Mouse (Mus musculus) left cerebral cortex, postnatal 4 days (tissue): ENCODE results near the gene Cmtm2a. TPM values are rescaled to one million over a fixed set of nuclear protein-coding genes. Genes with fewer than 3 reads are reported as not detected.
"Not testable (repeated sequence)": the region's sequence is repeated elsewhere in the genome, so short reads cannot be mapped to it uniquely, and the experiment has no call there.

Experiments used
- DNase-seq: peaks from one replicate; pipeline ENCODE4 v3.0.0-alpha.2; 2022
- intact Hi-C: fragments of 180-260 bp; cut with DNase I; formaldehyde crosslinking; loops from one replicate; pipeline ENCODE4 v1.15.1; 2025
- total RNA-seq, 2 experiments: library from RNA; stranded (reverse); gene quantifications; 2 replicates each; pipeline ENCODE4 v1.2.3; 2021

Gene Cmtm2a
- not detected for total RNA-seq

DNA sequence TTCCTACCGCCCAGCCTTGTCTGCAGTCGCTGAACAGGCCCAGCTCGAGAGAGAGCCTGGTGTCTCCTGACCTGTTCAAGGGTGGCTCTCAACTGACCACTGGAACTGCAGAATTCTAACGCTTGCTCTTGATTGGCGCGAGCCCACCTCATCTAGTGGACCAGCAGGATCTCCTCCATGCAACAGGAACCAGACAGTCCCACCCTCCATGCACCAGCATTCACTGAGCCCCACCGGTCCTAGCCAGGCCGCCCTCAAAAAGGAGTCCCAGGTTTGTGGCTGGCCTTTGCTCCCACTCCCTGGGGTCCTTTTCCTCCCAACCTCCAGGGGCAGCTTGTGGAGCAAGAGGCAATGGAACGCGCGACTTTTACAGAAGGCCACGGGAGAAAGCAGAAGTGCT is at the start of gene Cmtm2a:
Cmtm2a (minus strand) TSS at position 101 of the 400 bp plus-strand sequence.
- intact Hi-C loops, DNase-seq: not testable (repeated sequence)

DNA sequence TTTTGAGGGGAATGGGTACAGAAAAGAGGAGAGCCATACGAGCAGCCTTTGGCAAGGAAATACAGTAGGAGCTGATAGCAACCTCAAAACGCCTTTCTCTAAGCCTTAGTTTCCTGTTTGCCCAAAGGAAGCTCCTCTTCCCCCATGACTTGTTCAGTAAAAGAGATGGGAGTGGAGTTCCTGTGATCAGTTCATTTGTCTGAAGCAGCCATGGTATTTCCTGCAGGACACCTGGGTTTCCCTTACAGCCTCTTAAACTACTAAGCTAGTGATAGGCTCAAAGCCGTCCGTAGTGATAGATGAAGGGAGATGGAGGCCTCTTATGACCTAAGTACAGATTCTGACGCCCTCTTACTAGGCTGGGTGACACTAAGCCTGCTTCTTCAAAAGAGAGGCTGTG is 49.4 kb upstream of the Cmtm2a start:
- intact Hi-C loops = loop anchor here (5.0 kb wide), 1 partner anchor 100 kb away; the partner anchor contains the start of gene Dync1li2
- no peak for DNase-seq

GRCm38 (mm10) chr8:104341678-104342077 is 48.7 kb upstream of the Cmtm2a start:
- intact Hi-C loops = loop anchor here (5.0 kb wide), 1 partner anchor 101 kb away; the partner anchor contains the start of gene Dync1li2

GRCm38 (mm10) chr8:104341106-104341561 is 48.2 kb upstream of the Cmtm2a start:
- intact Hi-C loops = loop anchor here (5.0 kb wide), 1 partner anchor 101 kb away; the partner anchor contains the start of gene Dync1li2
- peak; percentile 81 for DNase-seq

More at GRCm38 (mm10) chr8:104341678-104342077, 48.7 kb upstream of the Cmtm2a start:
- no peak for DNase-seq

- intact Hi-C loops = loop anchor here (5.0 kb wide), 1 partner anchor 102 kb away; the partner anchor contains the start of gene Dync1li2
- DNase-seq = peak; percentile 84
Measured at GRCm38 (mm10) chr8:104340233-104341105, 47.5 kb upstream of the Cmtm2a start.

GRCm38 (mm10) chr8:104339983-104340232 is 46.9 kb upstream of the Cmtm2a start:
- intact Hi-C loops = loop anchor here (5.0 kb wide), 1 partner anchor 102 kb away; the partner anchor contains the start of gene Dync1li2
- DNase-seq = no peak

DNA sequence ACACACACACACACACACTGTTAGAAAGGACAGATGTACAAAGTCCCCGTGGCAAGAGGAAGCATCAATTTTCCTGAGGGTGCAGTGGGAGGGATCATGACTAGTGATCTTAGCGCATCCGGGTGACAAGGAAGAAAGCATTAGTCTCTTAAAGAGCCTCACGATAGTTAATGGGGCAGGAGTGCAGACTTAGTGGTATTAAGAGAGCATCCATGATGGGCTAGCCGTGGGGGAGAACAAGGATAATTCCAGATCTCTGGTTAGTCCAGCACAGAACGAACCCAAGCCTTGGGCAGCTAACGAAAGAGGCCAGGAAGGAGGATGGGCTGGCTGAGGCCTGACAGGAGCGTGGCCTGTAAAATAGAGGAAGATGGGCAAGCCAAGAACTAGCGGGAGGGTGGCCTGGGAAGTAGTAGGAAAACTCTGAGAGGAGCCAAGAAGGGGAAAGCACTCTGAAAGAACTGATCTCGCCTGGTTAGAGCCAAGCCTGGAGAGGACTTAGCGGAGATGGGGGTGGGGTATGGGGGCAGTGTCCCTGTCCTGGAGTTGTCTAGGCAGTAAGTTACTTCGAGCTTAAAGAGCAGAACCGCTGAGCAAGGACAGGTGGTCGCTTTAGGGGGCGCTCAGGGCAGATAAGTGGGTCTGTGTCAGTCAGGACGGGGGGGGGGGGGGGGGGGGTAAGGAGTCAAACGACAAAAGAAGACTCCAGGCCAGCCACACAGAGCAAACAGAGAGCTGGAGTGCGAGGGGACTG is 46.4 kb upstream of the Cmtm2a start, which contains the start of gene Cmtm3:
Cmtm3 (plus strand) TSS at position 182 of the 754 bp plus-strand sequence.
- peak; percentile 59 for DNase-seq
- intact Hi-C loops = no loop called here

DNA sequence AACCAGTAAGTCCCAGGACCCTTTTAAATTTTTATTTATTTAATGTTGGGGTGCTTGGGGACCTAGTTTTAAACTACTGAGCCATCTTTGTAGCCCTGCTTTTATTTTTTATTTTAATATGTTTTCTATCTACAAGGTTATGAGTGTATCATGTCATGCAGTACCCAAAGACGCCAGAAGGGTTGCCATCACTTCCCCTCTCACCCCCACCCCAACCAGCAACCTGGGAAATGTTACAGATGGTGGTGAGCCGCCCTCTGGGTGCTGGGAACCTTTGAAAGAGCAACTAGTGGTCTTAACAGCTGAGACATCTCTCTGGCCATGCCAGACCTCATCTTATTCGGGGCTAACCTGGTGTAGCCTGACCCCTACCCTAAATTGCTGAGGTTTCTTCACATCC is 44.9 kb upstream of the Cmtm2a start:
- no peak for DNase-seq
- intact Hi-C loops = no loop called here

- intact Hi-C loops = no loop called here
Measured at GRCm38 (mm10) chr8:104336806-104337205, 43.8 kb upstream of the Cmtm2a start.

GRCm38 (mm10) chr8:104334196-104334595 is 41.2 kb upstream of the Cmtm2a start:
- intact Hi-C loops = no loop called here
- no peak for DNase-seq

More at GRCm38 (mm10) chr8:104336806-104337205, 43.8 kb upstream of the Cmtm2a start:
- DNase-seq = no peak

- intact Hi-C loops = no loop called here
- DNase-seq = no peak
Measured at GRCm38 (mm10) chr8:104333786-104334185, 40.8 kb upstream of the Cmtm2a start.

- no peak for DNase-seq
- intact Hi-C loops = no loop called here
Measured at GRCm38 (mm10) chr8:104332665-104333631, 40.0 kb upstream of the Cmtm2a start.

DNA sequence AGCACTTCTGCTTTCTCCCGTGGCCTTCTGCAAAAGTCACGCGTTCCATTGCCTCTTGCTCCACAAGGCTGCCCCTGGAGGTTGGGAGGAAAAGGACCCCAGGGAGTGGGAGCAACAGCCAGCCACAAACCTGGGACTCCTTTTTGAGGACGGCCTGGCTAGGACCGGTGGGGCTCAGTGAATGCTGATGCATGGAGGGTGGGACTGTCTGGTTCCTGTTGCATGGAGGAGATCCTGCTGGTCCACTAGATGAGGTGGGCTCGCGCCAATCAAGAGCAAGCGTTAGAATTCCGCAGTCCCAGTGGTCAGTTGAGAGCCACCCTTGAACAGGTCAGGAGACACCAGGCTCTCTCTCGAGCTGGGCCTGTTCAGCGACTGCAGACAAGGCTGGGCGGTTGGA is 28.9 kb upstream of the Cmtm2a start, which contains the start of gene Cmtm2b:
Cmtm2b (plus strand) TSS at position 301 of the 400 bp plus-strand sequence.
- intact Hi-C loops, DNase-seq: not testable (repeated sequence)

- DNase-seq, intact Hi-C loops: not testable (repeated sequence)
Measured at GRCm38 (mm10) chr8:104321267-104321666, 28.3 kb upstream of the Cmtm2a start, which contains the start of gene Gm11020. TSS of gene Gm11020 (plus strand) at chr8:104321567.

DNA sequence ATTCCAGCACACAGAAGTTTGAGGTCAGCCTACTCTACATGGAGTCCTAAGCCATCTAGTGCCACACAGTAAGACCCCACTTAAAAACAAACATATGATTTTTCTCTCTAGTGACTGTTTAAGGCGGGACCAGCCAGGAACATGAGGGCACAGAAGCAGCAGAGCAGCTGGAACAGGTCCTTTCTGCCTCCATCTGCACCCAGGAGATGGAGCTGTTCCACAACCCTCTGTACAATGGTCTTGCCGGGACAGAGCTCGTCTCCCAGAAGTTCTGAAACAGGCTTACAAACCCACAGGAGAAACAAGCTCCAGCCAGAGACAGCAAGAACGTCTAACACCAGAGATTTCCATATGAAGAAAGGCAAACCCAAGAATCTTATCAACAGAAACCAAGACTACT is 20.3 kb upstream of the Cmtm2a start:
- peak; percentile 10 for DNase-seq
- intact Hi-C loops = no loop called here

DNA sequence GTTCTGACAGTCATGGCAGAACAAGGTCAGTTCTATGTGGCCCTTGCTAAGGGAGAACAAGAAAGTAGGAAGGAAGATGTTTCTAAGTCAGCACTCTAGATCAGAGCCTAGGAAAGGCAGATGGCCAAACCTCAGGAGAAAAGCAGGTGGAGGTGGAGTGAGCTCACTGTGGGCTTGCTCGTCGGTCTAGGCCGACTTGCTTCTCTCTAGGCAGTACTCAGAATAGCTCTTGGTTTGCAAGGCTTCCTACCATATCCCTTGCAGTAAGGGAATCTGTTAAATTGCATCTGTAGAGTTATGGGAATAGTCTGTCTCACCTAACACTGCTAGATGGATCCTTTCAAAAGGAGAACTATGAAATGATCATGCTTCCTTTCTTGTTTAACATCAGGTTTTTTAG is 19.0 kb upstream of the Cmtm2a start:
- intact Hi-C loops, DNase-seq: not testable (repeated sequence)

DNA sequence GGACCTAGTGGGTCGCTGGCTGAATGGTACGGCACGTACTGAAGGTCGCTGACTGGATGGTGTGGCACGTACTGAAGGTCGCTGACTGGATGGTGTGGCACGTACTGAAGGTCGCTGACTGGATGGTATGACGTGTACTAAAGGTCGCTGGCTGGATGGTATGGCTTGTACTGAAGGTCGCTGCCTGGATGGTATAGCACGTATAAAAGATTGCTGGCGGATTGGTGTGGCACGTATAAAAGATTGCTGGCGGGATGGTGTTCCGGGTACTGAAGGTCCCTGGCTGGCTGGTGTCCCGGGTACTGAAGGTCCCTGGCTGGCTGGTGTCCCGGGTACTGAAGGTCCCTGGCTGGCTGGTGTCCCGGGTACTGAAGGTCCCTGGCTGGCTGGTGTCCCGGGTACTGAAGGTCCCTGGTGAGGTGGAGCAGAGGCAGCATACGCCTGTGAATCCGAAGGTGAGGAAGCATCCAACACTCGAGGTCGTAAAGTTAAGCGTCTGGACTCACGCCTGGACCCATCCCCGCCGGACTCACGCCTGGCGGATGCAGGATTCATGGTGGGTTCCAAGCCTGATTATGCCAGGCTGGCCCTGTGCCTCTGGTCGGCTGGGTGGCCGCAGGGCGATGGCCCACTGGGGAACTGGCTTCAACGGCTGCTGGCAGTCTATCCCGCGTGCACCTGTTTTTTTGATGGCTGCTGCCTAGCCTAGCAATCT is 16.6 kb upstream of the Cmtm2a start, which contains the start of the genes Gm45711 and Cmtm1:
Gm45711 (minus strand) TSS at position 641 of the 715 bp plus-strand sequence.
Cmtm1 (minus strand) TSS at position 705 of the 715 bp plus-strand sequence.
- intact Hi-C loops = not testable (repeated sequence)
- peak; percentile 88 for DNase-seq

DNA sequence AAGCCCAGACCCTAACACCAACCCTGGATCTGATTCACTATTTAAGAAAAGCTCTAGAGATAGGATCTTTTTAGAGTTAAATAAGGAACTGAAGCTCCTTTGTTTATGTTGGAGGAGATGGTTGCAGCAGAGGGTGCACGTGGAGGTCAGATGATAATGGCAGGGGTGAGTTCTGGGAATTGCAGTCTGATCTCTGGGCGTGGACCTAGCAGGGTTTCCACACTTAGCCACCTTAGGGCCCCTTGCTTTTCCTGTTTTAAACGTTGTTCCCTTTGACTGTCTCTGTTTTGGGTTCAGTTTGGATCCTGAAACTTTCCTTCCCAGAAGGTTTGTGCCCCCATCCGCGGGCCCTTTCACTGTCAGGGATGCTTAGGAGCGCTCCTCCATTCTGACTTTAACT is 15.4 kb upstream of the Cmtm2a start:
- intact Hi-C loops, DNase-seq: not testable (repeated sequence)

DNA sequence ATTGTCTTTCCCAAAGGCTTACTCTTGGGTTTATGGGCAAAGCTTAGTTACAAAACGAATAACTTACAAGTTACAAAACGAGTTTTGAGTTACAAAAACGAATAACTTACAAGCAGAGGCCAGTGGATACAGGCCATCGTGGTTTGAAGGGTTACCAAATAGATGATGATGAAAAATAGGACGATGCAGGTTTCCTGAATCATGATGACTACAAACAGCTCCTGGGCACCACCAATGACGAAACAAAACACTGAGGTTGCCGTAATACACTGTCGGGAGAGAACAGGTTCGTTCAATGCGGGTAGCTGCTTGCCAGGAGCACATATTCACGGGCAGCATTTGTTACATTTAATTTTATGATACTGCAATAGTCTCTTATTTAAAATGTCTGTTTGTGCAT is 12.0 kb upstream of the Cmtm2a start:
- intact Hi-C loops = no loop called here
- DNase-seq = no peak
